Mouse (Mus musculus) heart, embryonic 10.5 days (tissue): ENCODE measurements around the gene Scrn3. TPM values are rescaled to one million over a fixed set of nuclear protein-coding genes. Genes with fewer than 3 reads are reported as not detected.
A peak's percentile ranks its signal among the peaks of the same experiment; 100 is the strongest.

ENCODE experiments used
- DNase-seq: peaks from one replicate; pipeline ENCODE4 v3.0.0-alpha.2; 2017; ENCODE audit warnings: low spot score
- H3K27ac ChIP-seq: fragments of 300-500 bp; sonication (generic); 2 replicates; pipeline ENCODE4 v1.5.1; 2016; ENCODE audit warnings: mild to moderate bottlenecking
- H3K27me3 ChIP-seq: fragments of 300-500 bp; sonication (generic); 2 replicates; pipeline ENCODE4 v1.6.1; 2016; ENCODE audit warnings: mild to moderate bottlenecking; ENCODE audit not compliant: poor library complexity, insufficient read depth, severe bottlenecking
- H3K36me3 ChIP-seq: fragments of 300-500 bp; sonication (generic); 2 replicates; pipeline ENCODE4 v1.6.1; 2016; ENCODE audit warnings: mild to moderate bottlenecking, moderate library complexity
- H3K4me1 ChIP-seq: fragments of 300-500 bp; sonication (generic); 2 replicates; pipeline ENCODE4 v1.6.1; 2016; ENCODE audit warnings: mild to moderate bottlenecking
- H3K4me3 ChIP-seq: fragments of 300-500 bp; sonication (generic); 2 replicates; pipeline ENCODE4 v1.5.1; 2016; ENCODE audit warnings: mild to moderate bottlenecking, moderate library complexity
- H3K9me3 ChIP-seq: fragments of 300-500 bp; sonication (generic); 2 replicates; pipeline ENCODE4 v1.6.1; 2016; ENCODE audit warnings: mild to moderate bottlenecking, moderate library complexity
- WGBS: fragments of 180-500 bp; shearing (Covaris S2); methylation state at CpG from one replicate; pipeline ENCODE4 v1.1.7; 2016; 5-methylcytosine and 5-hydroxymethylcytosine counted together
- polyA plus RNA-seq: library from polyadenylated mRNA; unstranded; fragments of >200 nt; fragmentation: Nextera tagmentation; extraction: Ambion mirVana; gene quantifications from 2 replicates; pipeline ENCODE4 v1.2.1, GENCODE M21; 2016

Gene Scrn3
- polyA plus RNA-seq, 1 experiment from 2014 or later, result 16.6 TPM

GRCm38 (mm10) chr2:73304506-73304905 is 7.9 kb upstream of the Scrn3 start:
- Histone ChIP-seq H3K4me1 (no peaks in the 10 kb centered on the region), H3K36me3 (peaks cover 69% of the 10 kb centered on the region), H3K9me3 (no peaks in the 10 kb centered on the region), H3K4me3 (no peak overlapping the region), H3K27me3 (no peaks in the 10 kb centered on the region), H3K27ac (no peak overlapping the region)
- 90% methylated on average over 5 of the region's 5 CpGs for WGBS
- no peak for DNase-seq

GRCm38 (mm10) chr2:73306006-73306405 is 6.4 kb upstream of the Scrn3 start:
- Histone ChIP-seq H3K4me3 (no peak overlapping the region), H3K27me3 (no peaks in the 10 kb centered on the region), H3K9me3 (no peaks in the 10 kb centered on the region), H3K27ac (no peak overlapping the region), H3K4me1 (peaks cover 2% of the 10 kb centered on the region; the same call in 1 of the 2 replicates), H3K36me3 (peaks cover 68% of the 10 kb centered on the region)
- no peak for DNase-seq
- WGBS, result 93% methylated on average over 7 of the region's 7 CpGs

GRCm38 (mm10) chr2:73313117-73313501 is 708 bp downstream of the Scrn3 start:
- peak overlapping the region; percentile 90 for H3K4me3 ChIP-seq
- H3K27ac ChIP-seq, result peak overlapping the region; percentile 94
- WGBS, result 37% methylated on average over 14 of the region's 14 CpGs
- H3K36me3 ChIP-seq, result peaks cover 23% of the 10 kb centered on the region
- no peak for DNase-seq
- peaks cover 15% of the 10 kb centered on the region for H3K4me1 ChIP-seq
- H3K9me3 ChIP-seq, result no peaks in the 10 kb centered on the region
- H3K27me3 ChIP-seq, result no peaks in the 10 kb centered on the region

GRCm38 (mm10) chr2:73314311-73314710 is 1.9 kb downstream of the Scrn3 start:
- WGBS, result 93% methylated on average over 3 of the region's 3 CpGs
- no peak for DNase-seq
- peaks cover 15% of the 10 kb centered on the region for H3K4me1 ChIP-seq
- no peaks in the 10 kb centered on the region for H3K27me3 ChIP-seq
- no peak overlapping the region; the same call in 1 of the 2 replicates for H3K27ac ChIP-seq
- H3K4me3 ChIP-seq, result no peak overlapping the region
- H3K9me3 ChIP-seq, result no peaks in the 10 kb centered on the region
- peaks cover 15% of the 10 kb centered on the region; the same call in 1 of the 2 replicates for H3K36me3 ChIP-seq

GRCm38 (mm10) chr2:73317426-73317825 is 5.0 kb downstream of the Scrn3 start:
- 92% methylated on average over 9 of the region's 9 CpGs for WGBS
- no peak for DNase-seq
- no peaks in the 10 kb centered on the region for H3K27me3 ChIP-seq
- H3K27ac ChIP-seq, result no peak overlapping the region
- peaks cover 3% of the 10 kb centered on the region for H3K4me1 ChIP-seq
- peaks cover 12% of the 10 kb centered on the region; the same call in 1 of the 2 replicates for H3K36me3 ChIP-seq
- no peaks in the 10 kb centered on the region for H3K9me3 ChIP-seq
- H3K4me3 ChIP-seq, result no peak overlapping the region

GRCm38 (mm10) chr2:73319218-73319617 is 6.8 kb downstream of the Scrn3 start:
- WGBS, result 77% methylated on average over 5 of the region's 5 CpGs
- Histone ChIP-seq H3K4me3 (no peak overlapping the region), H3K27me3 (no peaks in the 10 kb centered on the region), H3K36me3 (peaks cover 12% of the 10 kb centered on the region; the same call in 1 of the 2 replicates), H3K27ac (no peak overlapping the region), H3K9me3 (no peaks in the 10 kb centered on the region), H3K4me1 (no peaks in the 10 kb centered on the region)
- no peak for DNase-seq

- Histone ChIP-seq H3K4me3 (no peak overlapping the region), H3K36me3 (peaks cover 9% of the 10 kb centered on the region; the same call in 1 of the 2 replicates), H3K9me3 (no peaks in the 10 kb centered on the region), H3K27ac (no peak overlapping the region), H3K4me1 (no peaks in the 10 kb centered on the region), H3K27me3 (no peaks in the 10 kb centered on the region)
- DNase-seq, result no peak
- WGBS, result 51% methylated on average over 12 of the region's 12 CpGs
These were observed 10.6 kb downstream of the Scrn3 start for GRCm38 (mm10) chr2:73322991-73323390.

- WGBS, result 91% methylated on average over 5 of the region's 5 CpGs
- Histone ChIP-seq H3K36me3 (no peaks in the 10 kb centered on the region), H3K27me3 (no peaks in the 10 kb centered on the region), H3K9me3 (no peaks in the 10 kb centered on the region), H3K4me1 (no peaks in the 10 kb centered on the region), H3K27ac (no peak overlapping the region), H3K4me3 (no peak overlapping the region)
- DNase-seq, result no peak
These were observed 13.5 kb downstream of the Scrn3 start for GRCm38 (mm10) chr2:73325871-73326270.

- no peak for DNase-seq
- WGBS, result 84% methylated on average over 3 of the region's 3 CpGs
These were observed 23.5 kb downstream of the Scrn3 start for GRCm38 (mm10) chr2:73335949-73336348.

GRCm38 (mm10) chr2:73338415-73338814 is 26.0 kb downstream of the Scrn3 start:
- Histone ChIP-seq H3K36me3 (no peaks in the 10 kb centered on the region), H3K9me3 (no peaks in the 10 kb centered on the region), H3K4me1 (no peaks in the 10 kb centered on the region), H3K27ac (no peak overlapping the region), H3K4me3 (no peak overlapping the region), H3K27me3 (no peaks in the 10 kb centered on the region)
- 73% methylated on average over 8 of the region's 8 CpGs for WGBS
- DNase-seq, result no peak

More at GRCm38 (mm10) chr2:73335949-73336348, 23.5 kb downstream of the Scrn3 start:
- H3K9me3 ChIP-seq, result no peaks in the 10 kb centered on the region
- H3K4me3 ChIP-seq, result no peak overlapping the region
- no peaks in the 10 kb centered on the region for H3K27me3 ChIP-seq
- H3K27ac ChIP-seq, result no peak overlapping the region
- H3K36me3 ChIP-seq, result no peaks in the 10 kb centered on the region
- no peaks in the 10 kb centered on the region for H3K4me1 ChIP-seq

- DNase-seq, result no peak
- Histone ChIP-seq H3K9me3 (no peaks in the 10 kb centered on the region), H3K27ac (no peak overlapping the region), H3K4me3 (no peak overlapping the region), H3K36me3 (no peaks in the 10 kb centered on the region), H3K27me3 (no peaks in the 10 kb centered on the region), H3K4me1 (peaks cover 11% of the 10 kb centered on the region)
- WGBS, result 89% methylated on average over 5 of the region's 5 CpGs
These were observed 31.3 kb downstream of the Scrn3 start for GRCm38 (mm10) chr2:73343701-73344100.

GRCm38 (mm10) chr2:73345204-73345603 is 32.8 kb downstream of the Scrn3 start:
- Histone ChIP-seq H3K4me1 (peaks cover 11% of the 10 kb centered on the region), H3K9me3 (no peaks in the 10 kb centered on the region), H3K27ac (no peak overlapping the region), H3K27me3 (no peaks in the 10 kb centered on the region), H3K4me3 (no peak overlapping the region), H3K36me3 (no peaks in the 10 kb centered on the region)
- no peak for DNase-seq
- 82% methylated on average over 4 of the region's 4 CpGs for WGBS

- Histone ChIP-seq H3K9me3 (no peaks in the 10 kb centered on the region), H3K36me3 (no peaks in the 10 kb centered on the region), H3K27me3 (no peaks in the 10 kb centered on the region), H3K27ac (0 out of 2 replicates have a peak overlapping the region, but pooled peaks have one; percentile 11), H3K4me1 (peaks cover 11% of the 10 kb centered on the region), H3K4me3 (no peak overlapping the region)
- 50% methylated on average over 13 of the region's 13 CpGs for WGBS
- DNase-seq, result no peak
These were observed 34.1 kb downstream of the Scrn3 start for GRCm38 (mm10) chr2:73346345-73347086.
